Mouse (Mus musculus) erythroid progenitor cell, adult 5-6 weeks (primary cell): ENCODE data around the gene Tex36. TPM values are rescaled to one million over a fixed set of nuclear protein-coding genes. Genes with fewer than 3 reads are reported as not detected.

Experiments
- ATAC-seq: replicated peaks from 2 replicates; pipeline ENCODE4 v1.8.0; 2016; ENCODE audit warnings: moderate number of reproducible peaks, mild to moderate bottlenecking, moderate TSS enrichment, inconsistent platforms; ENCODE audit not compliant: poor library complexity, low FRiP score, severe bottlenecking
- total RNA-seq, 2 experiments: library from RNA; stranded (forward) in 1 of 2; stranded (reverse) in 1 of 2; fragments of 150-400 nt in 1 of 2; fragments of 186-747, 209-891 nt in 1 of 2; gene quantifications; 2 replicates each; pipeline versions ENCODE4 v1.2.3 to v1.2.4; 2015 to 2017; ENCODE audit warnings: low replicate concordance in 2 of 2

The Tex36 gene
- not detected in 2 replicates for total RNA-seq (2015; ENCODE audit: low replicate concordance)
- total RNA-seq (2017; ENCODE audit: low replicate concordance) = not detected in 2 replicates

GRCm38 (mm10) chr7:133602058-133602457 is at the start of gene Tex36:
Gene Tex36, minus strand, starts transcription at chr7:133602158.
- ATAC-seq = no peak

- no peak for ATAC-seq
Observed at GRCm38 (mm10) chr7:133645716-133646115, 43.8 kb upstream of the Tex36 start.

DNA sequence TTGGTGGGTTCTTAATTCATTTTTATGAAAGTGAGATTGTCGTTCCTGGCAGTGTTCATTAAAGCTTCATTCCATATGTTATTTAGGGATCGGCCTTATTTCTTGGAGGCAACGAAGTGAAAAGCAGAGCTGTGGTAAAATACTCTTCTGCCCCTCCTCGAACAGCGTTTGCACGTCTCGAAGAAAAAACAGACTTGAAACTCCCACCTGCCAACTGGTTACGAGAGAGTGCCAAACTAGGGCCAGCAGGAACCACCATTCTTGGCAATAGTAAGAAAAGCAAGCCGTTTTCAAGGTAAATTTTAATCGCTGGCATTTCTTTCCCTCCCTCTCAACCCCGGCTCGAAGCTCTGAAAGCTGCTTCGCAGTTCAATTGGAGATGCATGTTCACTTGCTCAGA is 36.9 kb upstream of the Tex36 start:
- no peak for ATAC-seq

- no peak for ATAC-seq
Observed at GRCm38 (mm10) chr7:133638306-133638705, 36.3 kb upstream of the Tex36 start.

- ATAC-seq = peak; percentile 98
Observed at GRCm38 (mm10) chr7:133637361-133638305, 35.7 kb upstream of the Tex36 start, which contains the start of gene Edrf1. Gene Edrf1, plus strand, starts transcription at chr7:133637543.

- peak; percentile 51 for ATAC-seq
Observed at GRCm38 (mm10) chr7:133636738-133637352, 34.9 kb upstream of the Tex36 start.

DNA sequence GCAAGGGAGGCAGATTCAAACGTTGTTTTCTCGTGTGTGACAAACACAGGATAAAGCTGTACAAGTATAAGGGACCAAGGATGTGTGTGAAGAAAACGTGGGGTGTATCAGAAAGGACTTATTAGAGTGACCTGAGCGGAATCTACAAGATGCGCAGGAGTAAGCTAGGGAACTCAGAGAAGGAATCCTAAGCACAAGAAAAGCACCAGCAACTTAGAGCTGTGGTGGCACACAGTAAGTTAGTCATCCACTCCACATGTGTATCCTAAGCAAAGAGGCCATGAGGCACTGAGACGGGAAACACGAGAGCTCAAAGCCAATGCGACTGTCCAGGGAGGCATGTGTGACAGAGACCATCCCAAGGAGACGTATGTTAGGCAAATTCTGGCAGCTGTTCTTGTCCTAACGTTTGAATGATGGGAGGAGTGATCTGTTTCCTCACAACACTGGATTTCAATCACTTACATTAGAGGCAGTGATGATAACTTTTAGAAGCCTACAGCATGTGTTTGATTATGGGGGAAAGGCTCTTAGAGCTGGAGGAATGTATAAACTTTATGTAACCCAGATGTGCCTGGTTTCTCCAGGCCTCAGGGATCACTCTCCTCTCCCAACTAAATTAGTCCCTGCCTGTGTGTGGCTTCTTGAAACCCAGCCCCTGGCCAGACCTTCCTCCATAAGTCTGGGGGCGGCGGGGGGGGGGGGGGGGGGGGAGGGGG is 33.1 kb upstream of the Tex36 start:
- ATAC-seq = no peak

GRCm38 (mm10) chr7:133632476-133632875 is 30.5 kb upstream of the Tex36 start:
- no peak for ATAC-seq

DNA sequence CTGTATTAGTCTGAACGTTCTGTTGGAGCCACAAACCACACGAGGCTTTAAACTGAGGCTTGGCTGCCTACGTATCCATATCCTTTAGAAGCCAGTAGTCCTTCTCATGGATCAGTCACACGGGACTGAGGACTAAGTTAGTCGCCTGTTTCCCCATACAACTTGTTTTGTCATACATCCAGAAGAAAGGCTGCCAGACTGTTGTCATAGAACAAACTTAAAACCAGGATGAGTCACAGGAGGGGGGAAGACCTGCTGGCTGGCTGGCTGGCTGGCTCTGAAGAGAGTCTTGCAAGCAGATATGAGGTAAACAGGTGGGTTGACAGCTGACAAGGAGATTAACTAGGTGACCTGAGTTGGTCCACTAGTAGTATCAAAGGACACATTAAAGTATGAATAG is 28.9 kb upstream of the Tex36 start:
- no peak for ATAC-seq

DNA sequence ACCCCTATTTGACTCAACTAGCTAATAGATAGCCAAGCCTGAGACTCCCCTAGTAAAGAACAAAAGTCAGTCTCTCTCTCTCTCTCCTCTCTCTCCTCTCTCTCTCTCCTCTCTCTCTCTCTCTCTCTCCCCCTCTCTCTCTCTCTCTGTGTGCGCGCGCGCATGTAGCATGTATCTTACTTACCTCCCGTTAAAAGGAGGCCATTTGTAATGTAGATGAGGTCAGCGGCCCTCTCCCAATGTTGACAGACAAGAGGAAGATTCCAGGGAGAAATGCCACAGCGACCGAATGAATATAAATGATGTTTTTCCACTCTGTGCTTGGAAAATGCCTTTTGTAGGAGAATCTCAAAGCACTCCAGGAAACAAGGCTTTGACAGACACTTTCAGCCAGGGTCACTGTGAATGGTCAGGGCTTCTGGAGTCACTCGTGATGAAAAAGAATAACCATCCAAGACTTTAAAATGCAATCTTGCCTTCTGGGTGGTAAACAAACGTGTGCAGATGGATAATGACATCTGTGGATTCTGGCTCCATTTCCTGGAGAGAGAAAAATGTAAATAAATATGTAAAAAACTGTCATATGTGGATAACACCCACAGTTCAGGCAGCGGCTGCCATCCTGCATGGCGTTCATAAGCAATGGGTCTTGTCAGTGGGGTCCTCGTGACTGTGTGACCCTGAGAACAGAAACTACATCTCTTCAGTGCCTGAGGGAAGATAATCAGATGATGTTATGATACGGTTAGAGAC is 25.4 kb upstream of the Tex36 start:
- ATAC-seq = no peak

- no peak for ATAC-seq
Observed at GRCm38 (mm10) chr7:133623226-133623625, 21.3 kb upstream of the Tex36 start.

DNA sequence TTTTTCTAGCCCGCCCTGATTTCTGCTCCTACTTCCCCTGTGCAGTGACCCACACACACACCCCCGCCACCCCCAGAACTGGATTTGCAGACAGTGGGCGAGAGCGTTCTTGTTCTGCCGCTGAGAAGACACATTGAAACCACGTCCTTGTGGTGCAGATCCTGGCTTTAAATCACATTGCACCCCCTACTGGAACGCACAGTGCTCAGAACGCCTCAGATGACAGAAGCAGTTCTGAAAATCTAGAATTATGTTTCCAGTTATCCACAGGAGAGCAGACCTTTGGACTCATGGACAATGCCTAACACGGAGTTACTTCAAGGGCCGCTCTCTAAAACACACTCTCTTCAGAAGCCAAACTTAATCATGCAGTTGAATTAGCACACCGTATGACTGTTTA is 18.8 kb upstream of the Tex36 start:
- ATAC-seq = no peak

GRCm38 (mm10) chr7:133612981-133613380 is 11.0 kb upstream of the Tex36 start:
- ATAC-seq = no peak

DNA sequence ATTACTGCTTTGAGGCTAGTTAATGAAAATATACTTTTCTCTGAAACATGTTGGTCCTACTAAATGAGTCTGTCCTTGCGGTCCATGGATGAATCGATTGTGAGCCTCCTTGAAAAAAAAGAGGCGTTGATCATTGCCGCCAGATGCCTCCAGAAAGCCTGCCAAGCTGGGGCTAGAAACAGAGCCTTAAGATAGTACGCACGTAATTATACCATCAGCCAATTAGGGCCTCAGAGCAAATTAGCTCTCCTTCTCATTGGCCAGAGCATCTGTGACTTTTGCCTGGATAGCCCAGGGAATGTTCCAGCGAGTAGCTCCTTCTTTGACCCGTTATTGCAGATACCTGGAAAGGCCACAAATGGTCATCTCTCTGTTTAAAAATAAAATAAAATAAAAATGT is 7.6 kb upstream of the Tex36 start:
- ATAC-seq = no peak

GRCm38 (mm10) chr7:133608631-133609340 is 6.8 kb upstream of the Tex36 start:
- ATAC-seq = no peak

- no peak for ATAC-seq
Observed at GRCm38 (mm10) chr7:133607883-133608575, 6.1 kb upstream of the Tex36 start.

DNA sequence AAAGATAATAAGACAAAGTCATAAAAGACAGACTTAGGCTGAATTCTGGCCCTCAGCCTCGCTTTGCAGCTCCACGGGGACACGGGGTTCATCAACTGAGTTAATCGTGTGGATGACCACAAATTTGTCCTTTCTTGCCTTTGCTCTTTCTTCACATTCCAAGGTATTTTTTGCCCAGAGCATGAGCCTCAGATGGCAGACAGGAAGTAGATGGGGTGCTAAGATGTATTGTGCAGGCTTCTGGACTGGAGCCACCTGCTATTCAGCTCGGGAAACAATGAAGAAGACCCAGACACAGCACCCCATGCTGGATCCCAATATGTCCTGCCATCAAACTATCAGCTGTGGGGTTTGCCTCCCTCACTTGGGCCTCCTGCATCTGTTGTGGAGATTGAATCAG is 5.4 kb upstream of the Tex36 start:
- ATAC-seq = no peak

GRCm38 (mm10) chr7:133604427-133605081 is 2.6 kb upstream of the Tex36 start:
- no peak for ATAC-seq
